Mouse (Mus musculus) hindbrain, embryonic 14.5 days (tissue): Measurements from ENCODE around the gene Kpna6. TPM values are rescaled to one million over a fixed set of nuclear protein-coding genes. Genes with fewer than 3 reads are reported as not detected.

Experiments
- ATAC-seq: fragments of 200-750 bp; cut with Nextera tagmentation; 2 replicates; pipeline ENCODE4 v1.8.0; 2017; ENCODE audit warnings: moderate number of reproducible peaks, mild to moderate bottlenecking, moderate TSS enrichment, moderate library complexity; ENCODE audit not compliant: low FRiP score
- DNase-seq: peaks from one replicate; pipeline ENCODE4 v3.0.0-alpha.2; 2015; ENCODE audit warnings: low spot score
- H3K27ac ChIP-seq: fragments of 300-500 bp; sonication (generic); 2 replicates; pipeline ENCODE4 v1.5.1; 2014; ENCODE audit warnings: mild to moderate bottlenecking, moderate library complexity
- H3K27me3 ChIP-seq: fragments of 300-500 bp; sonication (generic); 2 replicates; pipeline ENCODE4 v1.6.1; 2014; ENCODE audit warnings: mild to moderate bottlenecking, low read length, mixed read lengths; ENCODE audit not compliant: control insufficient read depth, insufficient read depth
- H3K36me3 ChIP-seq: fragments of 300-500 bp; sonication (generic); replicated peaks from 2 replicates; pipeline ENCODE4 v1.6.1; 2014; ENCODE audit not compliant: control insufficient read depth, insufficient read depth
- H3K4me1 ChIP-seq: fragments of 300-500 bp; sonication (generic); replicated peaks from 2 replicates; pipeline ENCODE4 v1.6.1; 2014; ENCODE audit warnings: antibody characterized with exemption, low read length, mixed read lengths; ENCODE audit not compliant: control insufficient read depth, insufficient read depth
- H3K4me2 ChIP-seq: fragments of 300-500 bp; sonication (generic); replicated peaks from 2 replicates; pipeline ENCODE4 v1.6.1; 2014; ENCODE audit warnings: mild to moderate bottlenecking, moderate library complexity
- H3K4me3 ChIP-seq: fragments of 300-500 bp; sonication (generic); replicated peaks from 2 replicates; pipeline ENCODE4 v1.5.1; 2014; ENCODE audit warnings: mild to moderate bottlenecking, low read length
- H3K9ac ChIP-seq: fragments of 300-500 bp; sonication (generic); 2 replicates; pipeline ENCODE4 v1.6.1; 2014
- H3K9me3 ChIP-seq: fragments of 300-500 bp; sonication (generic); 2 replicates; pipeline ENCODE4 v1.6.1; 2016; ENCODE audit warnings: low read length; ENCODE audit not compliant: control insufficient read depth
- WGBS: fragments of 180-500 bp; shearing (Covaris S2); extraction: QIAGEN DNeasy Blood & Tissue Kit; methylation state at CpG from one replicate; pipeline ENCODE4 v1.1.7; 2014; 5-methylcytosine and 5-hydroxymethylcytosine counted together
- polyA plus RNA-seq: library from polyadenylated mRNA; unstranded; fragments of >200 nt; fragmentation: Nextera tagmentation; extraction: Ambion mirVana; gene quantifications from 2 replicates; pipeline ENCODE4 v1.2.1, GENCODE M21; 2014

The Kpna6 gene
- polyA plus RNA-seq, 1 experiment from 2014 or later: 16.3 TPM

DNA sequence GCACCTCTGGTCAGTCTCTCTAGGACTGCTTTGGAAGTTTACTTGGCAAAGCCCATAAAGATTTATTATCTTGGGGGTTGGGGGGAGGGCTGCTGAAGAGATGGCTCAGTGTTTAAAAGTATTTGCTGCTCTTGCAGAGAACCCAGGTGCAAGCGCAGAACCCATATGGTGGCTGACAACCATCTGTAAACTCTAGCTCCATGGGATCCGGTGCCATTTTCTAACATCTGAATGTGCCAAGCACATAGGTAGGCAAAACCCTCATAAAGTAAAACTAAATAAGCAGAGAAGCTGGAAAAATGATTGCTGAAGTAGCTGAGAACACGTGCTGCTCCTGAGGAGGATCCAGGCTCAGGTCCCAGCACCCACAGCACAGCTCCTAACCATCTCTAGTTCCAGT lies 11.0 kb downstream of the Kpna6 start:
- Histone ChIP-seq H3K4me3 (no peak overlapping the region), H3K4me2 (no peak overlapping the region), H3K27me3 (no peaks in the 10 kb centered on the region), H3K27ac (no peak overlapping the region), H3K36me3 (peaks cover 74% of the 10 kb centered on the region), H3K4me1 (no peaks in the 10 kb centered on the region), H3K9me3 (no peaks in the 10 kb centered on the region), H3K9ac (no peak overlapping the region)
- 94% methylated on average over 3 of the region's 3 CpGs for WGBS
- ATAC-seq (no peak), DNase-seq (no peak)

DNA sequence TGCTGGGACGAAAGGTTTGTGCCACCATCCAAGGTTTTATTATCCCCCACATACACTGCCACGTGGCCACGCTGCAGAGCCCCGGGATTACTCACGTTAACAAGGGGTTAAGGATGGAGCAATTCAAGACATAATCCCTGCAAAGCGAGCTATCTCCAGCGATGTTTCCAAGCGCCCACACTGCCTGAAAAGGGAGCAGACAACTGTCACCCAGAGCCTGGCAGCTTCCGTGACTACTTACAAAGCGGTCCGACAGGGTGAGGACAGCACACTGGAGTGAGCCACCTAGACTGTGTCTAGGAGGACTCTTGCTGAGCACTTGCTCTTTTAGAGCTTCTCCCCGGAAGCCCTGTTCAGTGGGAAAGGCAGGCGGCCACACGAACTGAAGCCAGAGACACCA lies 17.8 kb downstream of the Kpna6 start:
- ATAC-seq (no peak), DNase-seq (no peak)
- peaks cover 96% of the 10 kb centered on the region for H3K36me3 ChIP-seq
- no peak overlapping the region for H3K4me3 ChIP-seq
- no peak overlapping the region for H3K27ac ChIP-seq
- WGBS: 94% methylated on average over 14 of the region's 14 CpGs
- H3K9me3 ChIP-seq: no peaks in the 10 kb centered on the region
- no peak overlapping the region for H3K9ac ChIP-seq
- no peaks in the 10 kb centered on the region for H3K4me1 ChIP-seq
- no peaks in the 10 kb centered on the region for H3K27me3 ChIP-seq
- no peak overlapping the region for H3K4me2 ChIP-seq

DNA sequence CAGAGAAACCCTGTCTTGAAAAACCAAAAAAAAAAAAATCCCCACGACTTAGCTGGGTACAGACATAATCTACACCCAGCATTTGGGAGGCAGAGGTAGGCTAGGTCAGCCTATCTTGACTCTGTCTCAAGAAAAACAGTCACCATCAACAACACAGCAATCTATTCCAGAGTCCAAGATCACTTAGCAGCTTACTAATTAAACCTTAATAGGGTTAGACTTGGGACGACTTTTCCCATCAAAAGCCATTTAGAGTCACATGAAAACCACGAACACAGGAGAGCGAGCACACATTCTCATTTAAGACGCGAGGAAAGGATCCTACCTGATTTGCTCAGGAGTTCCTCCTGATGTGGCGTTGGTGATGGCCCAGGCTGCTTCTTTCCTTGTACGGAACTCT lies 22.2 kb downstream of the Kpna6 start:
- ATAC-seq: no peak
- 96% methylated on average over 8 of the region's 8 CpGs for WGBS

DNA sequence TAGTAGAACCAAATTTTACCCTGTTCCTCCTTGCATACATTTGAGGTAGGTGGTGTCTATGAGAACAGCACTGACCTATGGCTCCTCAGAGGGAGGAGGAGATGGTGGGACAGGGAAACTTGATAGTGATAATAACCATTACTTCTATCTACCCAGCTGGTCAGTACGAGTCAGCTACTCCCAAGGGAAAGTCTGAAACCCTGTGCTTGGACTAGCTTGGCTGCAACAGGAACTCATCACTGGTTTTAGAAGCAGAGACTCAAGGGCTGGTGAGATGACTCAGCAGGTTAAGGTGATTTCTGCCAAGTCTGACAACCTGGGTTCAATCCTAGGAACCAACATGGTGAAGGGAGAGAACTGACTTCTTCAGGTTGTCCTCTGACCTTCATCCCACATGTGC lies 23.9 kb downstream of the Kpna6 start:
- H3K27ac ChIP-seq: no peak overlapping the region
- no peak overlapping the region for H3K4me2 ChIP-seq
- no peaks in the 10 kb centered on the region for H3K9me3 ChIP-seq
- WGBS: 96% methylated on average over 1 of the region's 1 CpGs
- H3K4me3 ChIP-seq: no peak overlapping the region
- H3K4me1 ChIP-seq: no peaks in the 10 kb centered on the region
- ATAC-seq (no peak), DNase-seq (no peak)
- peaks cover 92% of the 10 kb centered on the region for H3K36me3 ChIP-seq
- no peaks in the 10 kb centered on the region for H3K27me3 ChIP-seq
- no peak overlapping the region for H3K9ac ChIP-seq

More for the DNA sequence above, 22.2 kb downstream of the Kpna6 start:
- Histone ChIP-seq H3K4me3 (no peak overlapping the region), H3K4me1 (no peaks in the 10 kb centered on the region), H3K4me2 (no peak overlapping the region), H3K9ac (no peak overlapping the region), H3K27me3 (no peaks in the 10 kb centered on the region), H3K36me3 (peaks cover 97% of the 10 kb centered on the region), H3K27ac (no peak overlapping the region), H3K9me3 (no peaks in the 10 kb centered on the region)
- no peak for DNase-seq

DNA sequence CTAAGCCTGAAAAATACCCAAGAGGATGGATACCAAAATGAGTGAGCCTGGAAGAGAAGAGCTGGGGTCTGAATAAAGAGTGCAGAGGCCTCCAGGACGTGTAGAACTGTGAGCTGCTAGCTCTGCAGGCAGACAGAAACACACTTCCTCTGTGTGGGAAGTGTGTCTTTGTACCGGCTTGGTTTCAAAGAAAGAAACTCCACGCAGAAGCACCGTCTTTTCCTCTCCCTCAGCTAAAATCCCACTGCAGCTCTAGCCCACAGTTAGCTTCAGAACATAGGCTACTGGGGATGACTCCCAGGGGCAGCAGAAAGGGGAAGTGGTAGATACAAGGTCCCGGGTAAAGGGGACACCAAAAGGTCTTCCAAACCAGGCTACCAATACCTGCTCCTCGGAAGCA lies 27.4 kb downstream of the Kpna6 start:
- no peaks in the 10 kb centered on the region for H3K4me1 ChIP-seq
- no peak overlapping the region for H3K9ac ChIP-seq
- no peak overlapping the region for H3K4me2 ChIP-seq
- H3K9me3 ChIP-seq: no peaks in the 10 kb centered on the region
- ATAC-seq: no peak
- no peaks in the 10 kb centered on the region for H3K27me3 ChIP-seq
- peaks cover 60% of the 10 kb centered on the region for H3K36me3 ChIP-seq
- DNase-seq: no peak
- H3K4me3 ChIP-seq: no peak overlapping the region
- WGBS: 87% methylated on average over 6 of the region's 6 CpGs
- no peak overlapping the region for H3K27ac ChIP-seq

DNA sequence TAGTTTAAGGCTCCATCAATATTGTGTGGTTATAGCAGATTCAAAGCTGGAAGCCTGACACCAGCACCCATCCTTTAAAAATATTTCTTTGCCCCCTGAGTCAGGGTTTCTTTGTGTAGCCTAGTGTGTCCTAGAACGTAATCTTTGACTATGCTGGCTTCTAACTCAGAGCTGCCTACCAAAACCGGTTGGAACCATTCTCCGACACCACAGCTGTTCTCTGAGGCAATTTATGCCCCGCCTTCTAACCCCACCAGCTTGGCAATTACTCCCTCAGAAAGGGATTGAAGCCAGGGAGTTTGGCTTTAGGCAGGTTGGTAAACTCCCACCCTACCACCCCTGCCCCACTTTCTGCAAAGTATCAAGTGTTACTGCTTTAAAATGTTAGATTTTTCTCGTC lies 30.8 kb downstream of the Kpna6 start:
- no peak overlapping the region for H3K27ac ChIP-seq
- peak overlapping the region; percentile 46; the same call in 1 of the 2 replicates for H3K4me3 ChIP-seq
- 59% methylated on average over 5 of the region's 5 CpGs for WGBS
- H3K9me3 ChIP-seq: no peaks in the 10 kb centered on the region
- 0 out of 2 replicates have a peak overlapping the region, but pooled peaks have one; percentile 13 for H3K9ac ChIP-seq
- no peaks in the 10 kb centered on the region for H3K27me3 ChIP-seq
- H3K4me1 ChIP-seq: peaks cover 20% of the 10 kb centered on the region
- ATAC-seq: no peak
- no peak for DNase-seq
- peak overlapping the region; percentile 37 for H3K4me2 ChIP-seq
- peaks cover 49% of the 10 kb centered on the region for H3K36me3 ChIP-seq

DNA sequence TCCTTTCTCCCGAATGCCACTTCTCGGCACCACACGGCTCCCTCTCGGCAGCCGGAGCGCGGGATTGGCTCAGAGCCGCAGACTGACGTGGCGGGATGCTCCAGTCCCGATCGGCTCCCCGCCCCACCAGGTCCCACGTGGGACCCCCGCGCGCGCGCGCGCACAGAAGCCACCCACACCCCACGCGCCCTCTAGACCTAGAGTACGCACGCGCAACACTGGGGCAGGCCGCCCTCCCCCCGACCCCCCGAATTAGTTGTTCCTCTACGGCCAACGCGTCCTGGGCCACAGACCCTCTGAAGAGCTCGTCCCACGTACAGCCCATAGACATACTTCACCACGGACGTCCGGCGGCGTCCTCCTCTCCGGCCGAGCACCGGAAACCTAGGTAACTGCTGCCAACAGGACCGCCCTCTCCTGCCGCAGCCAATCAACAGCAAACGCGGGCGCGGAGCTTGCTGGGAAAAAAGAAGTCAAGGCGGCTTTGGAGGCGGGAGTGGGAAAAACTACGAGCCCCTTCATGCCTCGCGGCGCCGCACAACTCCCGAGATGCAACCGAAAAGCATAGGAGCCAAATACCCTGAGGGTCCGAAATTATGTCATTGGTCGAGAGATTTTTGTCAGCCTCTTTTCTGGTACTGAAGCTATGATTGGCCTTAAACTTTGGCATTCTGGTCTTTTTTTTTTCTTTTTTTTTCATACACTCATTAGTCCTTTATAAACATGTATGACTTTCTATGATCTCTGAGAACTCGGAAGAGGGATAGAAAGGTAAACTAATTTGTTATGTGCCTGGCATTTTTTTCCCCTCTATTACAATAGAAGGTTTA lies 31.7 kb downstream of the Kpna6 start, which contains the start of gene Txlna:
TSS of gene Txlna (minus strand) at position 428 of the 830 bp plus-strand sequence.
- Histone ChIP-seq H3K27ac (peak within 1 kb of the TSS; percentile 92), H3K36me3 (peaks cover 49% of the 10 kb centered on the region), H3K27me3 (no peaks in the 10 kb centered on the region), H3K9me3 (no peaks in the 10 kb centered on the region), H3K4me2 (peak within 1 kb of the TSS; percentile 95), H3K4me3 (peak within 1 kb of the TSS; percentile 46), H3K4me1 (peaks cover 20% of the 10 kb centered on the region), H3K9ac (peak within 1 kb of the TSS; percentile 82)
- peak; percentile 97 for DNase-seq
- ATAC-seq: peak; percentile 96
- under 1% methylated on average over 60 of the region's 60 CpGs for WGBS

DNA sequence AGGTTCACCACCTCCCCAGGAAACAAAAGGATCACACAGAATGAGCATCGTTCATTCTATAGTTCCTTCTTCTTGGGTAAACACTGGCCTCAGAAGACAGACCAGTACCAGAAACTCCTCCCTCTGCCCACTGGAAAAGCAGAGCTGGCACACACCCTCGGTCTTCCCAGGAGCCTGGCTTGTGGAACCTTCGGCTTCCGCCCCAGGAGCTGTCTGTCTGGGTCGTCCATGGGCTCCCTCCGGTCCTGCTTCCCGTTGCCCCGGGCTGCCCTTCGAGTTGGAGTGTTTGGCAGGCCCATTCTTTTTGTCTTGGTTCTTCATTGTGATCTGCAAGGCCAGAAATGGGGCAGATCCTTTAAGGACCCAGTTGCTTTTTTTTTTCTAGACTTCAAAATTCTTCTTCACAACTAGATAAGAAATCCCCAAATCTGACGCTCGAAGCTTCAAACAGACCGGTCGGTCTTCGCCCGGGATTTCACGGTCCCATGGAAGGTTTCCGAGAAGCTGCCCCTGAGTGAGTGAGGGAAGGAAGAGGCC lies 32.4 kb downstream of the Kpna6 start:
- Histone ChIP-seq H3K4me1 (peaks cover 20% of the 10 kb centered on the region), H3K27ac (peak overlapping the region; percentile 92), H3K9me3 (no peaks in the 10 kb centered on the region), H3K4me3 (peak overlapping the region; percentile 46), H3K4me2 (peak overlapping the region; percentile 95), H3K9ac (peak overlapping the region; percentile 82), H3K36me3 (peaks cover 49% of the 10 kb centered on the region), H3K27me3 (no peaks in the 10 kb centered on the region)
- WGBS: 1% methylated on average over 17 of the region's 17 CpGs
- DNase-seq (no peak), ATAC-seq (no peak)

DNA sequence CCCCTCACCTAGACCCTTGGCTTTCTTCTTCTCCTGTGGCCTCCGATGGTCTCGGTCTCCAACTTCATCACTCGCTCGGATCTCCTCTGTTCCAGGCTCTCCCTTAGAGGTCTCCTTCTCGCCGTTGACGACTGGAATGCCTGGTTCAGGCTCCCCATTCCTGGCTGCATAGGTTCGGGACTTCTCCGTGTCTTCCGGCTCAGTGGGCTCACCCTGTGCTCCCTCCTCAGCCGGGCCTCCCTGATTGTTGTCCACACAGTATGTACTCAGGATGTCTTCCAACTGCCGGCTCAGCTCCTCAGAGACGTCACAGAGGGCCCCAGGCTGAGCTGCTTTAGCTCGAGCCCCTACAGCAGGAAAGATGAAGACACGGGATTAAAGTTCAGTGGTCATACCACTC lies 33.3 kb downstream of the Kpna6 start:
- Histone ChIP-seq H3K36me3 (peaks cover 49% of the 10 kb centered on the region), H3K9ac (peak overlapping the region; percentile 82)

More for the DNA sequence above, 33.3 kb downstream of the Kpna6 start:
- Histone ChIP-seq H3K4me1 (peaks cover 20% of the 10 kb centered on the region), H3K4me2 (peak overlapping the region; percentile 95), H3K27ac (no peak overlapping the region), H3K27me3 (no peaks in the 10 kb centered on the region), H3K4me3 (peak overlapping the region; percentile 46), H3K9me3 (no peaks in the 10 kb centered on the region)
- ATAC-seq: no peak
- DNase-seq: no peak
- WGBS: 85% methylated on average over 15 of the region's 15 CpGs
